Mouse (Mus musculus) G1E (cell line): ENCODE measurements around the gene Ppcs.

Source experiments
- CTCF ChIP-seq: IDR thresholded peaks from 2 replicates; pipeline ENCODE4 v1.5.1; 2012; ENCODE audit warnings: low read depth, low read length, inconsistent platforms, mixed read lengths
- GATA1 ChIP-seq: IDR thresholded peaks from 2 replicates; pipeline ENCODE4 v1.6.1; 2012; ENCODE audit warnings: borderline replicate concordance, low read length, inconsistent platforms, mixed read lengths
- TAL1 ChIP-seq: conservative IDR thresholded peaks from 2 replicates; pipeline ENCODE4 v1.6.1; 2012; ENCODE audit warnings: low read depth, low read length, inconsistent platforms, mixed read lengths

DNA sequence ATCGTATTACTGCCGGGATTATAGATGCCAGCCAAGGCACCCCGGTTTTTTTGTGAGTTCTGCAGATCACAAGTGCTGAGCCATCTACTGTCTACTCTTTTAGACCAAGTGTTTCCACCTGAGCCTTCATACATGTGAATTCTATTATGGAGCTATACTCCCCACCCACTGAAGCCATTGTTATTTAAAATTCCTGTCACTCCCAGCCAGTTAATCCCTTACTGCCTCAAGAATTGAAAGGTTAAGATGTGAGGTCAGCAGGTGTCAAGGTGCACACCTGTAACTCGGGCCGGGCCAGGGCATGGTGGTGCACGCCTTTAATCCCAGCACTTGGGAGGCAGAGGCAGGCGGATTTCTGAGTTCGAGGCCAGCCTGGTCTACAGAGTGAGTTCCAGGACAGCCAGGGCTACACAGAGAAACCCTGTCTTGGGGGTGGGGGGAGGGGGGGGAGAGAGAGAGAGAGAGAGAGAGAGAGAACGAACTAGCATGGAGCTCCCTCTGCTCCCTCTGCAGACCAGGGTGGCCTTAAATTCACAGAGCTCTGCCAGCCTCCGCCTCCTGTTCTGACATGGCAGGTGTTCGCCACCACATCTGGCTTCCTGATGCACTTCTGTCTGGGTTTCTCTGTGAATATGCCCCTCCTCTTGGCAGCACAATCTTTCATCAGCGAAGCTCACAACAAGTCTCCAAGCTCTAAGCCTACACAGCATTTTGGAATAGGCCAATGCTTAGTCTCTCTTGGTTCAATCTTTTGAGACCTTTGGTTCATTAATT is 10.2 kb downstream of the Ppcs start:
- TF ChIP-seq CTCF (no peak), TAL1 (no peak), GATA1 (no peak)
